Mouse (Mus musculus) ES-Bruce4 (cell line): ENCODE data around the gene Xpot.

ENCODE experiments used
- EP300 ChIP-seq: IDR thresholded peaks from 2 replicates; pipeline ENCODE4 v1.6.1; 2011; ENCODE audit warnings: low read depth, low read length; ENCODE audit not compliant: insufficient read depth
- POLR2A ChIP-seq: IDR thresholded peaks from one replicate; pipeline ENCODE4 v1.8.1; 2011; ENCODE audit warnings: low read length; ENCODE audit not compliant: insufficient read depth

GRCm38 (mm10) chr10:121591106-121591505, 35.0 kb downstream of the Xpot start:
- TF ChIP-seq POLR2A (no peak), EP300 (no peak)
